Mouse (Mus musculus): Measurements from ENCODE around the gene Tmem102. TPM values are rescaled to one million over a fixed set of nuclear protein-coding genes. Genes with fewer than 3 reads are reported as not detected.

Tmem102 gene
- total RNA-seq, 2 experiments from 2014 or later: 0.23 TPM; not detected in 1

- intact Hi-C loops (cut with DNase I): loop anchor here (5.0 kb wide), 1 partner anchor 77 kb away; the partner anchor contains the start of gene Tmem95
- Histone ChIP-seq H3K27ac (peak overlapping the region; percentile 41), H3K4me3 (peak overlapping the region; percentile 52)
- no peak for DNase-seq (ENCODE audit: extremely low spot score in 1 of 2, low spot score in 2 of 2)
- no peak for TF ChIP-seq CTCF (IDR thresholded peaks at IDR 0.05)
Measured at GRCm38 (mm10) chr11:69800392-69801197, 4.8 kb downstream of the Tmem102 start.

- no peak for TF ChIP-seq CTCF (IDR thresholded peaks at IDR 0.05)
- Histone ChIP-seq H3K4me3 (peak overlapping the region; percentile 52), H3K27ac (no peak overlapping the region; the same call in 1 of the 2 replicates)
- intact Hi-C loops (cut with DNase I): loop anchor here (5.0 kb wide), 1 partner anchor 77 kb away; the partner anchor contains the start of gene Tmem95
- no peak for DNase-seq (ENCODE audit: extremely low spot score in 1 of 2, low spot score in 2 of 2)
Measured at GRCm38 (mm10) chr11:69800138-69800391, 5.4 kb downstream of the Tmem102 start.

GRCm38 (mm10) chr11:69799394-69800137 lies 5.9 kb downstream of the Tmem102 start:
- Histone ChIP-seq H3K4me3 (no peak overlapping the region), H3K27ac (no peak overlapping the region)
- intact Hi-C loops (cut with DNase I): loop anchor here (5.0 kb wide), 1 partner anchor 78 kb away; the partner anchor contains the start of gene Tmem95
- no peak for TF ChIP-seq CTCF (IDR thresholded peaks at IDR 0.05)
- no peak for DNase-seq (ENCODE audit: extremely low spot score in 1 of 2, low spot score in 2 of 2)

- DNase-seq (ENCODE audit: extremely low spot score in 1 of 2, low spot score in 2 of 2): no peak
- H3K4me3 ChIP-seq: no peak overlapping the region
- intact Hi-C loops (cut with DNase I): no loop called here
- no peak for TF ChIP-seq CTCF (IDR thresholded peaks at IDR 0.05)
- H3K27ac ChIP-seq: no peak overlapping the region
Measured at GRCm38 (mm10) chr11:69797924-69798323, 7.5 kb downstream of the Tmem102 start.

- no peak for DNase-seq (ENCODE audit: extremely low spot score in 1 of 2, low spot score in 2 of 2)
- peak overlapping the region; percentile 46 for H3K4me3 ChIP-seq
- intact Hi-C loops (cut with DNase I): no loop called here
- no peak overlapping the region; the same call in 1 of the 2 replicates for H3K27ac ChIP-seq
- no peak for TF ChIP-seq CTCF (IDR thresholded peaks at IDR 0.05)
Measured at GRCm38 (mm10) chr11:69795983-69796435, 9.4 kb downstream of the Tmem102 start.

- peak; percentile 79 to 88 for DNase-seq (ENCODE audit: extremely low spot score in 1 of 2, low spot score in 2 of 2)
- intact Hi-C loops (cut with DNase I): no loop called here
- TF ChIP-seq CTCF (IDR thresholded peaks at IDR 0.05): no peak; the same call in 1 of the 2 replicates
- Histone ChIP-seq H3K27ac (peak within 1 kb of the TSS; percentile 64), H3K4me3 (peak within 1 kb of the TSS; percentile 46)
Measured at GRCm38 (mm10) chr11:69795168-69795982, 10.0 kb downstream of the Tmem102 start, which contains the start of gene Chrnb1. Gene Chrnb1, minus strand, starts transcription at chr11:69795943.

GRCm38 (mm10) chr11:69793429-69793828 lies 12.0 kb downstream of the Tmem102 start:
- H3K27ac ChIP-seq: no peak overlapping the region
- H3K4me3 ChIP-seq: no peak overlapping the region
- no peak for DNase-seq (ENCODE audit: extremely low spot score in 1 of 2, low spot score in 2 of 2)
- intact Hi-C loops (cut with DNase I): no loop called here
- TF ChIP-seq CTCF (IDR thresholded peaks at IDR 0.05): no peak

GRCm38 (mm10) chr11:69791420-69791819 lies 14.0 kb downstream of the Tmem102 start:
- DNase-seq (ENCODE audit: extremely low spot score in 1 of 2, low spot score in 2 of 2): no peak
- no peak for TF ChIP-seq CTCF (IDR thresholded peaks at IDR 0.05)
- Histone ChIP-seq H3K4me3 (no peak overlapping the region), H3K27ac (no peak overlapping the region)
- intact Hi-C loops (cut with DNase I): no loop called here

GRCm38 (mm10) chr11:69789431-69789830 lies 16.0 kb downstream of the Tmem102 start:
- no peak overlapping the region for H3K27ac ChIP-seq
- no peak for DNase-seq (ENCODE audit: extremely low spot score in 1 of 2, low spot score in 2 of 2)
- no peak for TF ChIP-seq CTCF (IDR thresholded peaks at IDR 0.05)
- no peak overlapping the region for H3K4me3 ChIP-seq
- intact Hi-C loops (cut with DNase I): no loop called here

- Histone ChIP-seq H3K27ac (no peak overlapping the region), H3K4me3 (no peak overlapping the region)
- intact Hi-C loops (cut with DNase I): no loop called here
- TF ChIP-seq CTCF (IDR thresholded peaks at IDR 0.05): no peak
- no peak for DNase-seq (ENCODE audit: extremely low spot score in 1 of 2, low spot score in 2 of 2)
Measured at GRCm38 (mm10) chr11:69787306-69787705, 18.1 kb downstream of the Tmem102 start.

GRCm38 (mm10) chr11:69784793-69785272 lies 20.6 kb downstream of the Tmem102 start:
- TF ChIP-seq CTCF (IDR thresholded peaks at IDR 0.05): no peak
- DNase-seq (ENCODE audit: extremely low spot score in 1 of 2, low spot score in 2 of 2): no peak
- intact Hi-C loops (cut with DNase I): no loop called here
- Histone ChIP-seq H3K4me3 (no peak overlapping the region; the same call in 1 of the 2 replicates), H3K27ac (no peak overlapping the region)

Data from left cerebral cortex, adult 2 months (tissue).